Mouse (Mus musculus) cerebral cortex, adult 2 months (tissue): ENCODE measurements around the gene Gm28051.

Experiments used
- WGBS: fragments of 180-500 bp; shearing (Covaris S2); methylation state at CpG from one replicate; pipeline ENCODE4 v1.1.7; 2018; 5-methylcytosine and 5-hydroxymethylcytosine counted together

Gene Gm28051

DNA sequence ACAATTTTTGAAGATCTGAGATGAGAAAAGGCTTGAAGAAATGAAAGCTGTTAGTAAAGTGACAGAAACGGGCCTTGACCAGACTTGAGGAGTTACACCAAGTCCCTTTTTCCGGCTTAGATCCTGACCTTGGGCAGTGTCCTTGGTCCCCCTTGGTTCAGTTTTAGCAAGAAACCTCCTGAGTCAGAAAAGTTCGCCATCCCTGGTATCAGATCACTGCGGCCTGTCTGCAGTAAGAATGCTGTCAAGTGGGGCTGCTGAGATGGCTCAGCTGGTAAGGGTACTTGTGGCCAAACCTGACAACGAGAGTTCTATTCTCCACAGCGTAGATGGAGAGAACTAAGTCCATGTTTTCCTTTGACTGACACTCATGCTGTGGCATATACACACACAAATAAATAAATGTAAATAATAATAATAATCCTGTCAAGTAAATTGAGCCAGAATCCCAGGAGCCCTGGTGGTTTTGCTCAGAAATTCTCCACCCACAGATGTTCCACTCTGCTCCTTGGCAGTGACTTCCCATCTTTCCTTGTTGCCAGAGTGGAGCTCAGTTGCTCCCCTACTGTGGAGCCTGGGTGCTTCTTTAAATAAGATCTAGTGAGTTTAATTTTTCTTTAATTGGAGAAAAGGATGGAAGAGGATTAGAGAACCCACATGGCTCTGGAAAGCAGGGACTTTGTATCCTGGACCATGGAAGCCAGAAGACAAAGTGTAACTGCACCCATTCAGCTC, 51.5 kb downstream of the Gm28051 start:
- 72% methylated on average over 6 of the region's 6 CpGs for WGBS

DNA sequence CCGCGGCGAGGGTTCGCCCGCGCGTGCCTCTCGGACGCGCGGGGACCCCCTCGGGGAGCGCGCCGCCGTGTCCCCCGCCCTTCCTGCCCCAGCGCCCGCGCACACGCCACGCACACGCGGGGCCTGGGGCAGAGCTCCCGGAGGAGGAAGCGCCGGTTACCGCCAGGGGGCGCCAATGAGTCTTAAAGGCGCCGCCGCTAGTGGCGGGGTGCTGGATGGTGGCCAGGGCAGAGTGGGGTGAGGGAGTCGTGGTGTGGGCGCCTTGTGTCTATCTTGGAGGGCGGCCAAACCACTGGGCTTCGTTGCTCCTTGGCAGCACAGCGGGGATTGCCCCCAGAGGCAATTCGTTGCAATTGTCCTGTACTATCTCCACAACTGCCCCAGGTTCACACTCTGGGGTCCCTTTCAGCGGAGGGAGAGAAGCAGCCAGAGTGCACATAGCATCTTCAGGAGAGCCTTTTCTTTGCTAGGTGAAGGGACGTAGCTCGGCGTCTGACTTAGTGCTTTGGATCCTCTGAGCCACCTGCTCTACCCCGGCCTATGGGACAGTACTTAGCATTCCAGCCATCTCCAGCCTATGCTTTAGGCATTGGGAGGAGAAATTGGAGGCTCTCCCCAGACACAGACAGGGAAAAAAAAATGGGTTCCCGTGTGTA, 52.2 kb downstream of the Gm28051 start:
- 1% methylated on average over 45 of the region's 45 CpGs for WGBS

- WGBS: under 1% methylated on average over 84 of the region's 105 CpGs
Observed at GRCm38 (mm10) chr12:102704457-102705198, 52.9 kb downstream of the Gm28051 start, which contains the start of gene Itpk1. Itpk1 (minus strand) TSS chr12:102704930.

- 7% methylated on average over 17 of the region's 17 CpGs for WGBS
Observed at GRCm38 (mm10) chr12:102703921-102704408, 53.6 kb downstream of the Gm28051 start.

- 16% methylated on average over 6 of the region's 6 CpGs for WGBS
Observed at GRCm38 (mm10) chr12:102703441-102703840, 54.1 kb downstream of the Gm28051 start.

GRCm38 (mm10) chr12:102703111-102703412, 54.5 kb downstream of the Gm28051 start:
- 4% methylated on average over 4 of the region's 4 CpGs for WGBS

- WGBS: 5% methylated on average over 15 of the region's 15 CpGs
Observed at GRCm38 (mm10) chr12:102702356-102703110, 55.0 kb downstream of the Gm28051 start.

DNA sequence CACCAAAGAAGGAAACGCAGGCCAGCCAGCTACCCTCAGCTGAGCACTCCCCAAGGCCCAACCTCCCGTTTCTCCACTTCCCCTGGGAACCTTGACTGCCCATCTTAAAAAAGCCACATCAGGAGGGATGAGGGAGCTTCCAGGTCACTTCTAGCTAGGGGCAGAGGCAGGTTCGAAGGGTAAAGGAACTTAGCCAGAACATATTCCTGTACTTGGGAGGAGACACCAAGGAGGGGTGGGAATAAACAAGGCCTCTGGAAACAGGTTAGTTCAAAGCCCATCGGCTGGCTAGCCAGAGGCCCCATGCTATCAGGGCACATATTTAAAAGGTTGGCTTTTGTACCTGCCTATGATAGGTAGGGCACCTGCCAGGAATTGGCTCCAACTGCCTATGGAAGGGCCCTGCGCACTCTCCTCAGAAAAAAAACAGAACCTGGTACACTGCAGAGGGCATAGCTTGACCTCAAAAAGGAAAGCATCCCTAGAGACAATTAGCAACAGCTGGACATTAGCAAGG, 55.8 kb downstream of the Gm28051 start:
- WGBS: 79% methylated on average over 5 of the region's 5 CpGs

DNA sequence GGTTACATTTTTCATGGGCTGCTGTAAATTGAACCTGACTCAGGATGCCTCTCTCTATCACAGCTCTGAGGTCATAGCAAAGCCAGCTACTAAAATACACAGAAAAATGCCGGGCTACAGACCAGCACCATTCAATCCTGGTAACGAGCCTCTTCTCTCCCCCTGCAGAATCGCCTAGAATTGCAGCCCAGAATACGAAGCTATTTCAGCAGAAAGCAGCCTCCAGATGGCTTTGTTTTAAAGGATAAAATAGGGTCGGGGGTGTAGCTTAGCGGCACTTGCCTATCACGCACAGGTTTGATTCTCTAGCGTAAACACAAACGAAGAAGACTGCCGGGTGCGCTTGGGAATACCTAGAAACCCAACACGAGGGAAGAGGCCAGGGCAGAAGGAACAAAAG, 57.1 kb downstream of the Gm28051 start:
- WGBS: 31% methylated on average over 12 of the region's 12 CpGs

- 37% methylated on average over 1 of the region's 1 CpGs for WGBS
Observed at GRCm38 (mm10) chr12:102699156-102699555, 58.4 kb downstream of the Gm28051 start.

GRCm38 (mm10) chr12:102698089-102698684, 59.4 kb downstream of the Gm28051 start:
- 57% methylated on average over 1 of the region's 1 CpGs for WGBS

DNA sequence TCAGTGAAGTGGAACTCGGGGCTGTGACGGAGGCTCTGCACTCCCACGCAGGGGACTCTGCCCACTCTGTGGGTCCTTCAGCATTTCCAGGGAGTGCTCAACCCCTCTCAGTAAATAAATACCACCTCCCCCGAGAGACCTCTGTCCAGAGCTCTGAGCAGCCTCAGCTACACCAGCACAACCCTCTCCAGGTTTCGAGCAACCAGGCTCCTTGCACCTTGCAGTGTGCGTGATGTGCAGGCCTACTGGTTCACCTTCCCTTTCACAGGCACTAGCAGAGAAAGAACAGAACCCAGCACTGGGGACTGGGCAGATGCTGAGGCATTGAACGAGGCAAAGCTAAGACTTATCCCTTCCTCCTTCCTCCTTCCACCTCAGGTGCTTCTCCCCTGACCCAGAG, 60.2 kb downstream of the Gm28051 start:
- 73% methylated on average over 7 of the region's 7 CpGs for WGBS

- WGBS: 69% methylated on average over 14 of the region's 14 CpGs
Observed at GRCm38 (mm10) chr12:102696635-102697354, 60.8 kb downstream of the Gm28051 start.

GRCm38 (mm10) chr12:102695369-102696239, 62.0 kb downstream of the Gm28051 start:
- 42% methylated on average over 18 of the region's 18 CpGs for WGBS

DNA sequence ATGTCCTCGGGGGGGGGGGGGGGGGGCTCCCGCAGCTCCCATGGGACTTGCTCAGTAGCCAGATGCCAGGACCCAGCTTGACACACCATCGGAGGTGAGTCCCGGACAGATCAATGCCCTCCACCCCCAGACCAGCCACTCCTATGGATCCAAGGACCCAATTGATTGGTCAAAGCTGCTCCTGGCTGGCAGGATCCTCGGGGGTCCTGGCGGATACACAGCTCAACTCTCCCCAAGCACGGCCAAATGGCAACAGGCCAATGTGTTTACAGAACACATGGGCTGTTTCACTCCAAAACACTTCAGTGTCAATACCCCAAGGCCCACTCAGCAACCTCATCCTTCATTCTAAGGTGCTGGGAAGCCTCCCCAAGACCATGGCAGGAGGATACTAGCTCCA, 65.8 kb downstream of the Gm28051 start:
- WGBS: 67% methylated on average over 7 of the region's 7 CpGs

DNA sequence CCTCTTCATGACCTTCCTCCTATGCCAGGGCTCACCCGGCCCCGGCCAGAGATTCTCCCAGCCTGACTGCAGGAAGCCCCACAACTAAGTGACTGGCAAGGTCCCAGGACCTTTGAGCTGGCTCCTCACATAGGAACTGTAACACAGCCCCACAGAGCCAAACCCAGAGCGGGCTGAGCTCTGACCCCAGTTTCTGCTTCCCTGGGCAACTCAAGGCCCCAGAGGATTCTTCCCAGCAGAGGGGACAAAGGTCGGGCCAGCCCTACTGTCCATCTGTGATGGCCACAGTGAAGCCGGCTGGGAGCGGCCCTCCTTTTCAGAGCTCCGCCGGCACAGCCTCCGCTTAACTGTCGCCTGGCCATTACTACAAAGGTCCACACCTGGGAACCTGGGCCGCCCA, 66.4 kb downstream of the Gm28051 start:
- 74% methylated on average over 11 of the region's 11 CpGs for WGBS

DNA sequence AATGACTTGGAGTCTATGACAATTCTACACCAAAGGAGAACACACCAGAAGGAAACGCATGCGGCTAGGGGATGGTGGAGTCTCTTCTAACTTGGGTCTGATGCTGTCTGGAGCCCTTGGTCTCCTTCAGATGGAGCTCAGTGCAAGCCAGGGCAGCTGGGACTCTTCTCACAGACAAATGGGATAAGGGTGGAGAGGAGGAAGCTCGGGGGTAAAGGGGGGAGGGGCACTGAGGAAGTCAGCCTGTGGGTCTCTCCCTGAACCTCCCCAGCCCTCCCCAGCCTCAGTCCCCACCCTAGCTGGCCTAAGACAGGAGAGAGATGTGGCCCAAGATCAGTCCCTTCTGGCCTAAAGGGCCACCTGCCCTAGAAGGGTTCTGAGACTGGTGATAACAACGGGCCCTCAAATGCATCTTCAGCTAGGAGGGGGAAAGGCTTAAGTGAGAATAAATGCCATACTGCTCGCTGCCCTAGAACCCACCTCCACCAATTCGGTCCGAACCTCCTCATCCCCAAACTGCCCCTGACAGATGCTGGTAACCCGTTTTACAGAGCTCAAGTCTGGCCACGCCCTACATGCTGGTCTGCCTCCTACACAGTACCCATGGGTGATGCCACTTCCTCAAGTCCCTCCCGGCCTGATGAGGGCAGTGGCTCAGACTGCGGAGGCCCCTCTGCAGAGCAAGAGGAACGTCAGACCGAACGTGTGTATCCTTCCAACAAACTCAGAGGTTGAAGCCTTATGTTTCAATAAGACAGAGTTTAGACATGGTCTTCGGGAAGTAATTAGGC, 67.6 kb downstream of the Gm28051 start:
- WGBS: 83% methylated on average over 15 of the region's 15 CpGs

DNA sequence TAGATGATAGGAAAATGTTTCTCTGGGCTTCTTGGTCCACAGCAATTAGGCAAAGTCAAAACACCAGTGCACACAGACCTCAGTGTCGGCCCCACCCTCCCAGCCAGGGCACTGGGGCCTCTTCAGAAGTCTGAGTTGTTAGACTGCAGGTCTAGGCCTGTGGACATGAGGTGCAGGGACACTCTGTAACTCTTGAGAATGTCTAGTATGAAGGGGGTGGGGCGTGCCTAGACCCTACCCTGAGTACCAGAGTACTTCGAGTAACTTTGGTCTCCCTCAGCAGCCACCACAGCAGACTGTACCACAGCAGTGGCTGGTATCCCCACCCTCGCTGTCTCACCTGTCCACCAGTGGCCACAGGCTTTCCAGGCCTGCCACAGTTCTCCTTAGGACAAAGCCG, 71.2 kb downstream of the Gm28051 start:
- 93% methylated on average over 5 of the region's 5 CpGs for WGBS

- 48% methylated on average over 9 of the region's 9 CpGs for WGBS
Observed at GRCm38 (mm10) chr12:102685523-102685931, 72.0 kb downstream of the Gm28051 start.
